Comparison of ENCODE assay signal across 13 mouse cellular contexts in the genomic region with DNA sequence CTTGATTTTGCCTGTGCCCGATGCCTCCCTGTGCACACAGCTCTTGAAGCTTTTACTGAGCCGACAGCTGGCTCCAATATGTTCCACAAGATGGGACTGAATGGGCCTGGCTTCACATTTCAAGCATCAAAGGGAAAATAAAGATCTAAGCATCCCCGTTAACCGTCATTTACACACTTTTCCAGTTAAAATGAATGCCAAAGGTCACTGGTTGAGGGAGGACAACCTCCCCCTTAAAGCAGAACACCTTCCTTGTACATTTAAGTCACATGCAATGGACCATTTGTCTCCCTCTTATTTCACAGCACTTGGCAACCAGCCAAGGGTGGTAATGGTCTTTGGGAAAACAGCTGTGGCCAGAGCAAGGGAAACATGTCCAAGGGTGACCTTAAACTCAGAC.
DNase-seq lines count a peak whose midpoint lies in the region; ATAC-seq and TF ChIP-seq lines count a peak whose summit lies in the region.
"Had no signal": no experiment of that assay in that cellular context is flagged by ENCODE, and none has a peak within 500 bp of the region (broad histone marks: within the 10 kb centered on the region; RNA-seq: fewer than 3 reads in every experiment).

No protein-coding gene starts in this region.

- no peaks in the 10 kb centered on the region for H3K4me1 ChIP-seq in hindbrain, embryonic 11.5 days (replicated peaks; ENCODE audit: control insufficient read depth, insufficient read depth, low read length)
- H3K4me1 ChIP-seq in hindbrain, embryonic 16.5 days (ENCODE audit: control insufficient read depth, insufficient read depth, low read depth, low read length) = no peaks in the 10 kb centered on the region
- H3K4me1 ChIP-seq in limb, embryonic 14.5 days (ENCODE audit: control insufficient read depth, insufficient read depth, low read length) = peaks cover 8% of the 10 kb centered on the region; the same call in 1 of the 2 replicates
- no peaks in the 10 kb centered on the region for H3K4me1 ChIP-seq in heart, embryonic 11.5 days (ENCODE audit: control insufficient read depth, insufficient read depth, low read length)

- H3K36me3 ChIP-seq in hindbrain, embryonic 11.5 days (ENCODE audit: control insufficient read depth, insufficient read depth, low read length) = no peaks in the 10 kb centered on the region
- H3K36me3 ChIP-seq in hindbrain, embryonic 16.5 days (ENCODE audit: control insufficient read depth, insufficient read depth, low read length) = no peaks in the 10 kb centered on the region
- no peaks in the 10 kb centered on the region for H3K36me3 ChIP-seq in limb, embryonic 14.5 days (ENCODE audit: control insufficient read depth, insufficient read depth, low read length)
- no peaks in the 10 kb centered on the region for H3K36me3 ChIP-seq in heart, embryonic 11.5 days (ENCODE audit: control insufficient read depth, insufficient read depth, low read length)
- H3K36me3 ChIP-seq: midbrain, embryonic 12.5 days had no signal

- no peak overlapping the region for H3K9ac ChIP-seq in hindbrain, embryonic 11.5 days (ENCODE audit: low read depth, low read length)
- no peak overlapping the region for H3K9ac ChIP-seq in hindbrain, embryonic 16.5 days (ENCODE audit: low read depth, low read length)
- no peak overlapping the region for H3K9ac ChIP-seq in limb, embryonic 14.5 days (ENCODE audit: low read depth, low read length, severe bottlenecking)
- no peak overlapping the region for H3K9ac ChIP-seq in heart, embryonic 11.5 days (ENCODE audit: low read depth, low read length)
- H3K9ac ChIP-seq: liver, embryonic 14.5 days; midbrain, embryonic 12.5 days had no signal

- H3K27ac ChIP-seq in hindbrain, embryonic 11.5 days (ENCODE audit: low read depth, low read length) = no peak overlapping the region
- H3K27ac ChIP-seq in hindbrain, embryonic 16.5 days (ENCODE audit: low read depth, low read length) = no peak overlapping the region
- H3K27ac ChIP-seq in limb, embryonic 14.5 days (replicated peaks; ENCODE audit: low read depth, low read length) = no peak overlapping the region
- no peak overlapping the region for H3K27ac ChIP-seq in heart, embryonic 11.5 days (ENCODE audit: low read depth, low read length)
- H3K27ac ChIP-seq: liver, embryonic 14.5 days; midbrain, embryonic 12.5 days had no signal

- no peak for ATAC-seq in hindbrain, embryonic 11.5 days (ENCODE audit: low FRiP score)
- no peak for ATAC-seq in hindbrain, embryonic 16.5 days
- no peak for ATAC-seq in limb, embryonic 14.5 days (ENCODE audit: low FRiP score, low read depth)
- no peak for ATAC-seq in heart, embryonic 11.5 days (replicated peaks; ENCODE audit: insufficient number of reproducible peaks, low FRiP score, low TSS enrichment)

- 80% methylated on average over 4 of the region's 4 CpGs for WGBS in hindbrain, embryonic 11.5 days
- 56% methylated on average over 4 of the region's 4 CpGs for WGBS in hindbrain, embryonic 16.5 days
- 15% methylated on average over 4 of the region's 4 CpGs for WGBS in limb, embryonic 14.5 days
- WGBS in heart, embryonic 11.5 days (ENCODE audit: insufficient replicate concordance) = 74% methylated on average over 4 of the region's 4 CpGs

- DNase-seq in hindbrain, embryonic 11.5 days (ENCODE audit: low spot score) = peak; percentile 25
- peak; percentile 69 for DNase-seq in embryo, embryonic 11 days
- peak; percentile 25 for DNase-seq in layer of hippocampus, adult 11-12 months (ENCODE audit: low spot score)
- DNase-seq in limb, embryonic 14.5 days (ENCODE audit: low spot score) = peak; percentile 15
- no peak for DNase-seq in kidney, postnatal 10 days
- DNase-seq: adrenal gland, postnatal 10 days; cerebellum, postnatal 14 days; kidney, postnatal 25 days; lung, postnatal 14 days had no signal

- no peaks in the 10 kb centered on the region for H3K9me3 ChIP-seq in hindbrain, embryonic 11.5 days (ENCODE audit: control insufficient read depth, low read length)
- H3K9me3 ChIP-seq in hindbrain, embryonic 16.5 days (ENCODE audit: control insufficient read depth, low read length) = 0 out of 2 replicates have a peak, but pooled peaks cover 2% of the 10 kb centered on the region
- H3K9me3 ChIP-seq in limb, embryonic 14.5 days (ENCODE audit: control insufficient read depth, low read length) = no peaks in the 10 kb centered on the region
- no peaks in the 10 kb centered on the region; the same call in 1 of the 2 replicates for H3K9me3 ChIP-seq in heart, embryonic 11.5 days (replicated peaks; ENCODE audit: control insufficient read depth, low read length)
- H3K9me3 ChIP-seq: midbrain, embryonic 12.5 days had no signal

- no peaks in the 10 kb centered on the region for H3K27me3 ChIP-seq in hindbrain, embryonic 11.5 days (ENCODE audit: control insufficient read depth, insufficient read depth, low read length)
- no peaks in the 10 kb centered on the region for H3K27me3 ChIP-seq in hindbrain, embryonic 16.5 days (replicated peaks; ENCODE audit: control insufficient read depth, insufficient read depth, low read length)
- no peaks in the 10 kb centered on the region for H3K27me3 ChIP-seq in limb, embryonic 14.5 days (ENCODE audit: control insufficient read depth, insufficient read depth, low read length)
- no peaks in the 10 kb centered on the region for H3K27me3 ChIP-seq in heart, embryonic 11.5 days (ENCODE audit: control insufficient read depth, insufficient read depth, low read length)
- H3K27me3 ChIP-seq: midbrain, embryonic 12.5 days had no signal

- no peak overlapping the region for H3K4me3 ChIP-seq in hindbrain, embryonic 11.5 days (ENCODE audit: low read depth, low read length)
- no peak overlapping the region for H3K4me3 ChIP-seq in hindbrain, embryonic 16.5 days (ENCODE audit: low read length)
- H3K4me3 ChIP-seq in limb, embryonic 14.5 days (replicated peaks; ENCODE audit: low read length) = no peak overlapping the region
- no peak overlapping the region for H3K4me3 ChIP-seq in heart, embryonic 11.5 days (ENCODE audit: low read depth, low read length)
- H3K4me3 ChIP-seq: midbrain, embryonic 12.5 days had no signal

- no peak for TF ChIP-seq POLR2A in limb, embryonic 14.5 days (IDR thresholded peaks at IDR 0.05; ENCODE audit: borderline replicate concordance, extremely low read depth, insufficient read depth, insufficient read length)

- H3K4me2 ChIP-seq in hindbrain, embryonic 11.5 days (replicated peaks; ENCODE audit: low read depth, low read length) = no peak overlapping the region
- H3K4me2 ChIP-seq in hindbrain, embryonic 16.5 days (ENCODE audit: low read length) = no peak overlapping the region
- H3K4me2 ChIP-seq in limb, embryonic 14.5 days (replicated peaks; ENCODE audit: low read depth, low read length, severe bottlenecking) = no peak overlapping the region
- no peak overlapping the region for H3K4me2 ChIP-seq in heart, embryonic 11.5 days
- H3K4me2 ChIP-seq: midbrain, embryonic 12.5 days had no signal
